ENCODE assay signal across 8 mouse cellular contexts in the genomic region with DNA sequence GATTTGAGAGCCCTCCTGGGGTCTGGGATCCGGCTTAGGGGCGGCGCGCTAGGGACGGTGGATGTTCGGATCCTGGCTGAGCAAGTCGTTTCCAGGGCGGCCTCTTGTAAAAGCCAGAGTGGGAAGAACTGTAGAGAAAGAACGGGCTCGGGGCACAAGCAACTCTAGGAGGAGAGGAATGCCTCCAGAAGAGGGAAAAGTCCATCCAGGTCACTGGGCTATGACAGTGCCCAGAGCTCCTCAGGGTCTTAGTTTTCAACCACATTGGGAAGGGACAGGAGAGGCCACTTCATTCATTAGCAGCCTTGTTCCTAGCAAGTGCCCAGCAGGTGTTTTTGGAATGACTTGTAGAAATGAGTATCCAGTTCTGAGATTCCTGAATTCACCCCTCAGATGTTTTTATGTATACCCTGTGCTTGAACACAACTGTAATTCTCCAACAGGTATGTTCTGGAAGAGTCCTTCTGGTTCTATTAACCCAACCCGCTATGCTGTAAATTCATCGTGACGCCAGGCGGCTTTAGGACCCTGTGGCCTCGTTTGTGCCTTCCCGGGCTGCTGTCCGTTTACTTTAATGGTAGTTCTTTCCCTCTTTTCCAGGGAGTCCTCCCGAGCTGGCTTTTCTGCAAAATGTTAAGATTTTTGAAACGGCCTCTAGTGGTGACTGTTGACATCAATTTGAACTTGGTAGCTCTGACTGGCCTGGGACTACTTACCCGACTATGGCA. TPM values are rescaled to one million over a fixed set of nuclear protein-coding genes. Genes with fewer than 3 reads are reported as not detected.
DNase-seq lines count a peak whose midpoint lies in the region; ATAC-seq and TF ChIP-seq lines count a peak whose summit lies in the region.

No protein-coding gene starts in this region.

- H3K9ac ChIP-seq in embryonic facial prominence, embryonic 12.5 days, result peak overlapping the region; percentile 61
- peak overlapping the region; percentile 78 for H3K9ac ChIP-seq in heart, embryonic 16.5 days (ENCODE audit: low read length)
- peak overlapping the region; percentile 53 for H3K9ac ChIP-seq in lung, postnatal 0 days (replicated peaks; ENCODE audit: low read depth)

- no peak; the same call in 1 of the 2 replicates for TF ChIP-seq EP300 in lung, postnatal 0 days (IDR thresholded peaks at IDR 0.05)

- H3K27me3 ChIP-seq in embryonic facial prominence, embryonic 12.5 days, result no peaks in the 10 kb centered on the region
- no peaks in the 10 kb centered on the region for H3K27me3 ChIP-seq in heart, embryonic 16.5 days (ENCODE audit: control insufficient read depth, insufficient read depth, low read length)
- H3K27me3 ChIP-seq in lung, postnatal 0 days (replicated peaks; ENCODE audit: insufficient read depth, low read length), result no peaks in the 10 kb centered on the region

- peaks cover 20% of the 10 kb centered on the region for H3K4me1 ChIP-seq in embryonic facial prominence, embryonic 12.5 days
- peaks cover 22% of the 10 kb centered on the region for H3K4me1 ChIP-seq in heart, embryonic 16.5 days (ENCODE audit: control insufficient read depth, insufficient read depth, low read length)
- peaks cover 6% of the 10 kb centered on the region; the same call in 1 of the 2 replicates for H3K4me1 ChIP-seq in lung, postnatal 0 days (ENCODE audit: insufficient read depth, low read depth, low read length)

- H3K27ac ChIP-seq in embryonic facial prominence, embryonic 12.5 days, result peak overlapping the region; percentile 93
- H3K27ac ChIP-seq in heart, embryonic 16.5 days (ENCODE audit: low read length), result peak overlapping the region; percentile 93
- H3K27ac ChIP-seq in lung, postnatal 0 days (ENCODE audit: low read length), result peak overlapping the region; percentile 68

- H3K4me3 ChIP-seq in embryonic facial prominence, embryonic 12.5 days, result peak overlapping the region; percentile 62
- peak overlapping the region; percentile 73 for H3K4me3 ChIP-seq in heart, embryonic 16.5 days (ENCODE audit: low read length)
- H3K4me3 ChIP-seq in lung, postnatal 0 days (ENCODE audit: low read depth, low read length), result peak overlapping the region; percentile 61

- H3K9me3 ChIP-seq in embryonic facial prominence, embryonic 12.5 days, result no peaks in the 10 kb centered on the region
- no peaks in the 10 kb centered on the region for H3K9me3 ChIP-seq in heart, embryonic 16.5 days (replicated peaks; ENCODE audit: control insufficient read depth, low read length)
- H3K9me3 ChIP-seq in lung, postnatal 0 days (ENCODE audit: low read length), result no peaks in the 10 kb centered on the region

- peak overlapping the region; percentile 86 for H3K4me2 ChIP-seq in embryonic facial prominence, embryonic 12.5 days (replicated peaks)
- peak overlapping the region; percentile 93 for H3K4me2 ChIP-seq in heart, embryonic 16.5 days (ENCODE audit: low read depth, low read length)
- H3K4me2 ChIP-seq in lung, postnatal 0 days (replicated peaks; ENCODE audit: low read depth, low read length), result peak overlapping the region; percentile 80

- WGBS in embryonic facial prominence, embryonic 12.5 days, result under 1% methylated on average over 20 of the region's 20 CpGs
- WGBS in heart, embryonic 16.5 days, result under 1% methylated on average over 20 of the region's 20 CpGs
- WGBS in lung, postnatal 0 days, result under 1% methylated on average over 20 of the region's 20 CpGs

- peak; percentile 16; the same call in 1 of the 2 replicates for ATAC-seq in embryonic facial prominence, embryonic 12.5 days (ENCODE audit: insufficient number of reproducible peaks, insufficient read depth, low FRiP score, low TSS enrichment)
- ATAC-seq in heart, embryonic 16.5 days (replicated peaks; ENCODE audit: extremely low read depth, insufficient read depth, low FRiP score), result 0 out of 2 replicates have a peak, but pooled peaks have one; percentile 23
- ATAC-seq in lung, postnatal 0 days, result peak; percentile 57

- TF ChIP-seq CTCF in lung, postnatal 0 days (IDR thresholded peaks at IDR 0.05), result peak; percentile 56

- H3K36me3 ChIP-seq in embryonic facial prominence, embryonic 12.5 days, result peaks cover 36% of the 10 kb centered on the region
- H3K36me3 ChIP-seq in heart, embryonic 16.5 days (ENCODE audit: control insufficient read depth, insufficient read depth), result peaks cover 10% of the 10 kb centered on the region
- peaks cover 6% of the 10 kb centered on the region; the same call in 1 of the 2 replicates for H3K36me3 ChIP-seq in lung, postnatal 0 days (ENCODE audit: insufficient read depth, low read length)

- DNase-seq in adrenal gland, adult 2 months, result peak; percentile 72
- no peak for DNase-seq in adrenal gland, postnatal 25 days
- peak; percentile 93 for DNase-seq in adipocyte (ENCODE audit: low spot score)
- peak; percentile 72 for DNase-seq in kidney, postnatal 14 days
- DNase-seq in lung, postnatal 0 days (ENCODE audit: low spot score), result peak; percentile 88
- DNase-seq in retina, postnatal 1 day, result peak; percentile 72

RNA-seq across cellular contexts. Expression of gene Pomt1, which starts 0.5 kb away (rescaled TPM):
- 10 to 100 TPM; 32.5 to 40.4 TPM for total RNA-seq in adrenal gland, adult 2 months (2021)
- polyA plus RNA-seq in adrenal gland, adult 2 months (2012; rRNA removed), result 42.8 and 49.6 TPM in 2 replicates
- total RNA-seq in adrenal gland, postnatal 25 days (2021), result 47.0 and 54.2 TPM in 2 replicates
- 30.2 and 32.1 TPM in 2 replicates for polyA plus RNA-seq in embryonic facial prominence, embryonic 12.5 days (2016; fragmentation: Nextera tagmentation; extraction: Ambion mirVana)
- 19.2 and 20.5 TPM in 2 replicates for polyA plus RNA-seq in heart, embryonic 16.5 days (2015; fragmentation: Nextera tagmentation; extraction: Ambion mirVana)
- polyA plus RNA-seq in lung, postnatal 0 days (2015; fragmentation: Nextera tagmentation; extraction: Ambion mirVana), result 9.2 TPM in 2 replicates

RNA-seq across cellular contexts. Expression of gene Uck1, which starts 23.0 kb away (rescaled TPM):
- 100 to 1,000 TPM; 116 to 148 TPM for total RNA-seq in adrenal gland, adult 2 months (2021)
- 202 and 249 TPM in 2 replicates for polyA plus RNA-seq in adrenal gland, adult 2 months (2012; rRNA removed)
- total RNA-seq in adrenal gland, postnatal 25 days (2021), result 120 and 132 TPM in 2 replicates
- polyA plus RNA-seq in embryonic facial prominence, embryonic 12.5 days (2016; fragmentation: Nextera tagmentation; extraction: Ambion mirVana), result 69.9 and 81.5 TPM in 2 replicates
- polyA plus RNA-seq in heart, embryonic 16.5 days (2015; fragmentation: Nextera tagmentation; extraction: Ambion mirVana), result 45.7 TPM in 2 replicates
- polyA plus RNA-seq in lung, postnatal 0 days (2015; fragmentation: Nextera tagmentation; extraction: Ambion mirVana), result 50.9 and 57.7 TPM in 2 replicates

RNA-seq across cellular contexts. Expression of gene Golga2, which starts 50.3 kb away (rescaled TPM):
- 10 to 100 TPM; 81.1 to 82.9 TPM for total RNA-seq in adrenal gland, adult 2 months (2021)
- polyA plus RNA-seq in adrenal gland, adult 2 months (2012; rRNA removed), result 25.8 and 31.5 TPM in 2 replicates
- total RNA-seq in adrenal gland, postnatal 25 days (2021), result 65.1 and 87.7 TPM in 2 replicates
- polyA plus RNA-seq in embryonic facial prominence, embryonic 12.5 days (2016; fragmentation: Nextera tagmentation; extraction: Ambion mirVana), result 27.4 and 29.7 TPM in 2 replicates
- 27.4 and 28.1 TPM in 2 replicates for polyA plus RNA-seq in heart, embryonic 16.5 days (2015; fragmentation: Nextera tagmentation; extraction: Ambion mirVana)
- 20.0 and 21.9 TPM in 2 replicates for polyA plus RNA-seq in lung, postnatal 0 days (2015; fragmentation: Nextera tagmentation; extraction: Ambion mirVana)

RNA-seq across cellular contexts. Expression of gene Swi5, which starts 51.0 kb away (rescaled TPM):
- 100 to 1,000 TPM; 324 to 358 TPM for total RNA-seq in adrenal gland, adult 2 months (2021)
- 317 and 318 TPM in 2 replicates for polyA plus RNA-seq in adrenal gland, adult 2 months (2012; rRNA removed)
- total RNA-seq in adrenal gland, postnatal 25 days (2021), result 276 and 297 TPM in 2 replicates
- 413 TPM in 2 replicates for polyA plus RNA-seq in embryonic facial prominence, embryonic 12.5 days (2016; fragmentation: Nextera tagmentation; extraction: Ambion mirVana)
- 305 and 327 TPM in 2 replicates for polyA plus RNA-seq in heart, embryonic 16.5 days (2015; fragmentation: Nextera tagmentation; extraction: Ambion mirVana)
- polyA plus RNA-seq in lung, postnatal 0 days (2015; fragmentation: Nextera tagmentation; extraction: Ambion mirVana), result 290 and 299 TPM in 2 replicates
